In genomic region chr4:143412219-143413092, GRCm38 (mm10) we compare ENCODE assay signal across 8 mouse cellular contexts. TPM values are rescaled to one million over a fixed set of nuclear protein-coding genes. Genes with fewer than 3 reads are reported as not detected.
DNase-seq lines count a peak whose midpoint lies in the region; ATAC-seq lines count a peak whose summit lies in the region.

TSS of gene Pramef8 (plus strand) at chr4:143412426.

- peak within 1 kb of the TSS; percentile 70 for H3K4me2 ChIP-seq in heart, embryonic 13.5 days
- H3K4me2 ChIP-seq in liver, embryonic 12.5 days = peak within 1 kb of the TSS; percentile 74
- H3K4me2 ChIP-seq in stomach, embryonic 15.5 days = peak within 1 kb of the TSS; percentile 52

- DNase-seq in CD4-positive helper T cell, adult 2 months (ENCODE audit: low read depth, low spot score) = peak; percentile 95
- peak; percentile 71 for DNase-seq in fat pad, adult 2 months (ENCODE audit: extremely low read depth, low read depth, low spot score)
- peak; percentile 94 for DNase-seq in kidney, postnatal 10 days
- DNase-seq in natural killer cell, adult 2 months (ENCODE audit: low spot score in 2 of 2) = peak; percentile 94 to 95

- no peaks in the 10 kb centered on the region for H3K9me3 ChIP-seq in heart, embryonic 13.5 days
- H3K9me3 ChIP-seq in liver, embryonic 12.5 days (replicated peaks) = no peaks in the 10 kb centered on the region
- H3K9me3 ChIP-seq in stomach, embryonic 15.5 days = no peaks in the 10 kb centered on the region

- peaks cover 5% of the 10 kb centered on the region; the same call in 1 of the 2 replicates for H3K4me1 ChIP-seq in brown adipose tissue, adult 24 weeks (ENCODE audit: control insufficient read depth, insufficient read depth, insufficient read length, low read length)
- H3K4me1 ChIP-seq in heart, embryonic 13.5 days = peaks cover 9% of the 10 kb centered on the region
- peaks cover 10% of the 10 kb centered on the region for H3K4me1 ChIP-seq in liver, embryonic 12.5 days
- H3K4me1 ChIP-seq in stomach, embryonic 15.5 days = no peaks in the 10 kb centered on the region

- peak within 1 kb of the TSS; percentile 82 for H3K9ac ChIP-seq in heart, embryonic 13.5 days
- H3K9ac ChIP-seq in liver, embryonic 12.5 days = peak within 1 kb of the TSS; percentile 66
- H3K9ac ChIP-seq in stomach, embryonic 15.5 days = peak within 1 kb of the TSS; percentile 44; the same call in 1 of the 2 replicates

- H3K36me3 ChIP-seq in heart, embryonic 13.5 days = peaks cover 35% of the 10 kb centered on the region
- H3K36me3 ChIP-seq in liver, embryonic 12.5 days = peaks cover 28% of the 10 kb centered on the region
- H3K36me3 ChIP-seq in stomach, embryonic 15.5 days = peaks cover 20% of the 10 kb centered on the region

- H3K27me3 ChIP-seq in heart, embryonic 13.5 days (replicated peaks) = no peaks in the 10 kb centered on the region
- 0 out of 2 replicates have a peak, but pooled peaks cover 3% of the 10 kb centered on the region for H3K27me3 ChIP-seq in liver, embryonic 12.5 days (replicated peaks)
- H3K27me3 ChIP-seq in stomach, embryonic 15.5 days (replicated peaks) = no peaks in the 10 kb centered on the region

- H3K4me3 ChIP-seq in brown adipose tissue, adult 24 weeks (ENCODE audit: insufficient read depth, low read depth, low read length) = peak within 1 kb of the TSS; percentile 93
- peak within 1 kb of the TSS; percentile 72 for H3K4me3 ChIP-seq in heart, embryonic 13.5 days
- peak within 1 kb of the TSS; percentile 62 for H3K4me3 ChIP-seq in liver, embryonic 12.5 days
- H3K4me3 ChIP-seq in stomach, embryonic 15.5 days (replicated peaks) = peak within 1 kb of the TSS; percentile 61

- ATAC-seq in heart, embryonic 13.5 days (ENCODE audit: extremely low read depth, insufficient number of reproducible peaks, low FRiP score, low TSS enrichment) = peak; percentile 85; the same call in 1 of the 2 replicates
- ATAC-seq in liver, embryonic 12.5 days = peak; percentile 94
- ATAC-seq in stomach, embryonic 15.5 days (ENCODE audit: insufficient read depth, low FRiP score, low read depth) = peak; percentile 90

- 1% methylated on average over 50 of the region's 50 CpGs for WGBS in heart, embryonic 13.5 days
- WGBS in liver, embryonic 12.5 days (ENCODE audit: insufficient replicate concordance) = under 1% methylated on average over 50 of the region's 50 CpGs
- WGBS in stomach, embryonic 15.5 days = under 1% methylated on average over 50 of the region's 50 CpGs

- H3K27ac ChIP-seq in brown adipose tissue, adult 24 weeks (replicated peaks; ENCODE audit: low read depth, low read length) = peak within 1 kb of the TSS; percentile 94
- peak within 1 kb of the TSS; percentile 84 for H3K27ac ChIP-seq in heart, embryonic 13.5 days (replicated peaks)
- H3K27ac ChIP-seq in liver, embryonic 12.5 days = peak within 1 kb of the TSS; percentile 75
- H3K27ac ChIP-seq in stomach, embryonic 15.5 days = peak within 1 kb of the TSS; percentile 84

RNA-seq across cellular contexts. Expression of gene Pramef8, which starts in this region (rescaled TPM):
- polyA plus RNA-seq in brown adipose tissue, adult 24 weeks (2012; ENCODE audit: insufficient read depth, insufficient read length, missing spikeins) = 3.9 and 4.6 TPM in 2 replicates
- polyA plus RNA-seq in heart, embryonic 13.5 days (2015; fragmentation: Nextera tagmentation; extraction: Ambion mirVana) = 11.0 and 13.2 TPM in 2 replicates
- 5.3 and 6.0 TPM in 2 replicates for polyA plus RNA-seq in liver, embryonic 12.5 days (2016; fragmentation: Nextera tagmentation; extraction: Ambion mirVana)
- 14.6 and 15.3 TPM in 2 replicates for polyA plus RNA-seq in stomach, embryonic 15.5 days (2015; fragmentation: Nextera tagmentation; extraction: Ambion mirVana)

Comparison
In these comparisons a context has a peak if more than half of its experiments do, and no peak if none do; other contexts are left out.
1. Peak in every context shown above with its lines: DNase-seq, ATAC-seq, H3K4me3 ChIP-seq and H3K27ac ChIP-seq.